Mouse (Mus musculus) hindbrain, embryonic 11.5 days (tissue): ENCODE measurements around the gene Tenm4. TPM values are rescaled to one million over a fixed set of nuclear protein-coding genes. Genes with fewer than 3 reads are reported as not detected.
"Not testable (repeated sequence)": the region's sequence is repeated elsewhere in the genome, so short reads cannot be mapped to it uniquely, and the experiment has no call there.

ENCODE experiments used
- ATAC-seq: fragments of 200-750 bp; cut with Nextera tagmentation; 2 replicates; pipeline ENCODE4 v1.8.0; 2017; ENCODE audit warnings: mild to moderate bottlenecking, moderate TSS enrichment, moderate library complexity; ENCODE audit not compliant: low FRiP score
- DNase-seq: peaks from one replicate; pipeline ENCODE4 v3.0.0-alpha.2; 2015; ENCODE audit warnings: low spot score
- H3K27ac ChIP-seq: fragments of 300-500 bp; sonication (generic); 2 replicates; pipeline ENCODE4 v1.5.1; 2014; ENCODE audit warnings: mild to moderate bottlenecking, low read depth, low read length
- H3K27me3 ChIP-seq: fragments of 300-500 bp; sonication (generic); 2 replicates; pipeline ENCODE4 v1.6.1; 2014; ENCODE audit warnings: mild to moderate bottlenecking, low read length, moderate library complexity, mixed read lengths; ENCODE audit not compliant: control insufficient read depth, insufficient read depth
- H3K36me3 ChIP-seq: fragments of 300-500 bp; sonication (generic); 2 replicates; pipeline ENCODE4 v1.6.1; 2014; ENCODE audit warnings: mild to moderate bottlenecking, low read length, moderate library complexity, mixed read lengths; ENCODE audit not compliant: control insufficient read depth, insufficient read depth
- H3K4me1 ChIP-seq: fragments of 300-500 bp; sonication (generic); replicated peaks from 2 replicates; pipeline ENCODE4 v1.6.1; 2014; ENCODE audit warnings: low read length, mixed read lengths; ENCODE audit not compliant: control insufficient read depth, insufficient read depth
- H3K4me2 ChIP-seq: fragments of 300-500 bp; sonication (generic); replicated peaks from 2 replicates; pipeline ENCODE4 v1.6.1; 2014; ENCODE audit warnings: mild to moderate bottlenecking, low read depth, low read length
- H3K4me3 ChIP-seq: fragments of 300-500 bp; sonication (generic); 2 replicates; pipeline ENCODE4 v1.5.1; 2014; ENCODE audit warnings: low read depth, low read length
- H3K9ac ChIP-seq: fragments of 300-500 bp; sonication (generic); 2 replicates; pipeline ENCODE4 v1.6.1; 2014; ENCODE audit warnings: low read depth, low read length
- H3K9me3 ChIP-seq: fragments of 300-500 bp; sonication (generic); 2 replicates; pipeline ENCODE4 v1.6.1; 2016; ENCODE audit warnings: low read length; ENCODE audit not compliant: control insufficient read depth
- WGBS: fragments of 180-500 bp; shearing (Covaris S2); extraction: QIAGEN DNeasy Blood & Tissue Kit; methylation state at CpG from one replicate; pipeline ENCODE4 v1.1.7; 2014; 5-methylcytosine and 5-hydroxymethylcytosine counted together
- microRNA counts: library from miRNA; unstranded; fragments of <30 nt; microRNA quantifications from one replicate; lab custom pipeline; 2015
- polyA plus RNA-seq: library from polyadenylated mRNA; unstranded; fragments of >200 nt; fragmentation: Nextera tagmentation; extraction: Ambion mirVana; gene quantifications from 2 replicates; pipeline ENCODE4 v1.2.1, GENCODE M21; 2014

The Tenm4 gene
- polyA plus RNA-seq, 1 experiment from 2014 or later: 24.0 TPM

GRCm38 (mm10) chr7:96946501-96946900 is 775.5 kb downstream of the Tenm4 start:
- not testable (repeated sequence) for H3K36me3 ChIP-seq, DNase-seq, H3K9me3 ChIP-seq, H3K27me3 ChIP-seq, H3K4me1 ChIP-seq, H3K27ac ChIP-seq, H3K9ac ChIP-seq, H3K4me2 ChIP-seq, H3K4me3 ChIP-seq, ATAC-seq
- WGBS: 95% methylated on average over 8 of the region's 8 CpGs

GRCm38 (mm10) chr7:96951281-96952051 is 780.4 kb downstream of the Tenm4 start, which contains the start of gene Nars2:
Gene Nars2, plus strand, starts transcription at chr7:96951505.
- peak; percentile 100 for ATAC-seq
- H3K9ac ChIP-seq: peak within 1 kb of the TSS; percentile 89
- H3K9me3 ChIP-seq: no peaks in the 10 kb centered on the region
- under 1% methylated on average over 62 of the region's 62 CpGs for WGBS
- peak; percentile 98 for DNase-seq
- peak within 1 kb of the TSS; percentile 70 for H3K27ac ChIP-seq
- H3K4me1 ChIP-seq: no peaks in the 10 kb centered on the region; the same call in 1 of the 2 replicates
- H3K36me3 ChIP-seq: no peaks in the 10 kb centered on the region
- peak within 1 kb of the TSS; percentile 82 for H3K4me2 ChIP-seq
- no peaks in the 10 kb centered on the region for H3K27me3 ChIP-seq
- peak within 1 kb of the TSS; percentile 87 for H3K4me3 ChIP-seq

GRCm38 (mm10) chr7:96952094-96952493 is 781.0 kb downstream of the Tenm4 start:
- H3K9me3 ChIP-seq: no peaks in the 10 kb centered on the region
- no peak overlapping the region for H3K27ac ChIP-seq
- no peaks in the 10 kb centered on the region for H3K36me3 ChIP-seq
- no peak for ATAC-seq
- DNase-seq: no peak
- peak overlapping the region; percentile 87 for H3K4me3 ChIP-seq
- H3K4me2 ChIP-seq: peak overlapping the region; percentile 82
- H3K27me3 ChIP-seq: no peaks in the 10 kb centered on the region
- peak overlapping the region; percentile 89 for H3K9ac ChIP-seq
- WGBS: 43% methylated on average over 5 of the region's 5 CpGs
- H3K4me1 ChIP-seq: no peaks in the 10 kb centered on the region; the same call in 1 of the 2 replicates

- H3K9me3 ChIP-seq: no peaks in the 10 kb centered on the region
- no peaks in the 10 kb centered on the region for H3K36me3 ChIP-seq
- H3K27ac ChIP-seq: no peak overlapping the region
These were observed 788.1 kb downstream of the Tenm4 start for GRCm38 (mm10) chr7:96959168-96959567.

More at GRCm38 (mm10) chr7:96959168-96959567, 788.1 kb downstream of the Tenm4 start:
- DNase-seq: no peak
- no peaks in the 10 kb centered on the region for H3K27me3 ChIP-seq
- H3K4me2 ChIP-seq: no peak overlapping the region
- ATAC-seq: no peak
- H3K9ac ChIP-seq: no peak overlapping the region
- no peak overlapping the region for H3K4me3 ChIP-seq
- WGBS: 95% methylated on average over 5 of the region's 5 CpGs
- no peaks in the 10 kb centered on the region for H3K4me1 ChIP-seq

MicroRNA genes within 50 kb of the gene (microRNA counts, 519-probe panel; counts per million panel counts)
- 3,774 counts per million, percentile 32 among the panel's probes with 10 or more counts for microRNA mmu-miR-708 (lab: Ali Mortazavi, UCI)
